17 mouse cellular contexts compared by ENCODE assay signal in the genomic region with DNA sequence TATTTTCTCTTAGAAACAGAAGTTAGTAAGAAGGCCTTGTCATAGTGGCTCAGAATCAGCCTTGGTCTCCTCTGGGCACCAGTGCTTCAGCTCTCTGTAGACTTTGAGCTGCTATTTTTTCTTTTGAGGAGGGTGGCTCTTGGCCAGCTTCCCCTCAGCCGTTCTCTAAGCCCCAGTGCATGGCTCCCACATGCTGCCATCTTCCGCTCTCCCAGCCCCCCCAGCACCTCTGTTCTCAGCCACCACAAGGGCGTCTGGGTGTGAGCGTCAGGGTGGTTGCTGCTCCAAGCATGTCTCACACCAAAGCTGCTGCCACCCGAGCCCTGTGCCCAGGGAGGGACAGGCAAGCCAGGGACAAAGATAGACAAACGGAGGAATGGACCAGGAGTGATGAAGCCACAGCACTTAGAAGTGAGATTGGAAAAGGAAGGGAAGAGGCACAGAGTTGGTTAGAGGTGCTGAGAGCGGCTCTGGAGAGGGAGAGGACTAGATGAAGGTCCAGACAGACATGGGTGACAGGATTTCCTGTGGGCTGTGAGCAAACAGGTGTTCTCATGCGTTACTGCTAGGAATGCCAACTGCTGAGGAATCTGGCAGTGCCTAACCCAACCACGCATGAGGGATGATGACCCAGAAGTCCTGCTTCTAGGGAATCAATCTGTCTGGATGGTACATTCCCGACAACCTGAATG. TPM values are rescaled to one million over a fixed set of nuclear protein-coding genes. Genes with fewer than 3 reads are reported as not detected.
DNase-seq lines count a peak whose midpoint lies in the region; ATAC-seq and TF ChIP-seq lines count a peak whose summit lies in the region.
"Had no signal": no experiment of that assay in that cellular context is flagged by ENCODE, and none has a peak within 500 bp of the region (broad histone marks: within the 10 kb centered on the region; RNA-seq: fewer than 3 reads in every experiment).

No protein-coding gene starts in this region.

- no peak overlapping the region for H3K9ac ChIP-seq in forebrain, postnatal 0 days
- H3K9ac ChIP-seq in forebrain, embryonic 14.5 days (ENCODE audit: low read length) = no peak overlapping the region
- H3K9ac ChIP-seq: neural tube, embryonic 15.5 days had no signal

- no peak for TF ChIP-seq CTCF in forebrain, postnatal 0 days (IDR thresholded peaks at IDR 0.05; ENCODE audit: low read depth)

- no peaks in the 10 kb centered on the region for H3K36me3 ChIP-seq in forebrain, postnatal 0 days (ENCODE audit: insufficient read depth)
- H3K36me3 ChIP-seq in forebrain, embryonic 14.5 days (ENCODE audit: control insufficient read depth, insufficient read depth, low read length) = no peaks in the 10 kb centered on the region
- H3K36me3 ChIP-seq: embryonic facial prominence, embryonic 10.5 days; neural tube, embryonic 15.5 days had no signal

- peak; percentile 26; the same call in 1 of the 2 replicates for ATAC-seq in forebrain, postnatal 0 days
- ATAC-seq in forebrain, embryonic 14.5 days = no peak
- ATAC-seq in megakaryocyte, adult 5-6 weeks (ENCODE audit: poor library complexity, severe bottlenecking) = no peak

- H3K4me3 ChIP-seq in forebrain, postnatal 0 days (ENCODE audit: low read depth, low read length) = no peak overlapping the region
- H3K4me3 ChIP-seq in forebrain, embryonic 14.5 days (ENCODE audit: low read depth, low read length) = no peak overlapping the region
- H3K4me3 ChIP-seq: embryonic facial prominence, embryonic 10.5 days; hindbrain, embryonic 10.5 days; neural tube, embryonic 15.5 days had no signal

- peak overlapping the region; percentile 42; the same call in 1 of the 2 replicates for H3K27ac ChIP-seq in forebrain, postnatal 0 days (ENCODE audit: low read depth, low read length)
- H3K27ac ChIP-seq in forebrain, embryonic 14.5 days (ENCODE audit: low read depth, low read length) = no peak overlapping the region
- H3K27ac ChIP-seq: embryonic facial prominence, embryonic 10.5 days; hindbrain, embryonic 10.5 days; neural tube, embryonic 15.5 days had no signal

- no peak for DNase-seq in forebrain, postnatal 0 days
- DNase-seq in forebrain, embryonic 14.5 days (ENCODE audit: low spot score) = no peak
- DNase-seq in layer of hippocampus, adult 11-12 months (ENCODE audit: low spot score) = peak; percentile 60
- no peak for DNase-seq in layer of hippocampus, postnatal 36 days
- DNase-seq in left cerebral cortex, postnatal 14 days (ENCODE audit: low spot score in 2 of 2) = peak; percentile 53 to 56
- peak; percentile 40 to 54 for DNase-seq in thymus, postnatal 10 days (ENCODE audit: low spot score in 2 of 2)
- DNase-seq in lung, adult 18-20 months = no peak
- DNase-seq: cerebellum, adult 2 months; kidney, adult 11 months; midbrain, embryonic 14.5 days had no signal

- no peaks in the 10 kb centered on the region for H3K27me3 ChIP-seq in forebrain, postnatal 0 days (ENCODE audit: insufficient read depth, low read length)
- H3K27me3 ChIP-seq in forebrain, embryonic 14.5 days (replicated peaks; ENCODE audit: control insufficient read depth, insufficient read depth, low read length) = no peaks in the 10 kb centered on the region
- H3K27me3 ChIP-seq: neural tube, embryonic 15.5 days had no signal

- H3K9me3 ChIP-seq in forebrain, postnatal 0 days (ENCODE audit: low read length) = no peaks in the 10 kb centered on the region
- no peaks in the 10 kb centered on the region for H3K9me3 ChIP-seq in forebrain, embryonic 14.5 days (replicated peaks; ENCODE audit: control insufficient read depth, low read length)
- H3K9me3 ChIP-seq: embryonic facial prominence, embryonic 10.5 days; hindbrain, embryonic 10.5 days; neural tube, embryonic 15.5 days had no signal

- WGBS in forebrain, postnatal 0 days = 65% methylated on average over 10 of the region's 10 CpGs
- WGBS in forebrain, embryonic 14.5 days = 79% methylated on average over 10 of the region's 10 CpGs

- intact Hi-C loops in left cerebral cortex, postnatal 14 days (cut with DNase I) = no loop called here

- H3K4me2 ChIP-seq in forebrain, postnatal 0 days (ENCODE audit: low read depth) = no peak overlapping the region
- no peak overlapping the region for H3K4me2 ChIP-seq in forebrain, embryonic 14.5 days (ENCODE audit: low read length)
- H3K4me2 ChIP-seq: neural tube, embryonic 15.5 days had no signal

- peaks cover 13% of the 10 kb centered on the region for H3K4me1 ChIP-seq in forebrain, postnatal 0 days (ENCODE audit: insufficient read depth)
- peaks cover 18% of the 10 kb centered on the region for H3K4me1 ChIP-seq in forebrain, embryonic 14.5 days (ENCODE audit: control insufficient read depth, insufficient read depth, low read length)

RNA-seq across cellular contexts. Expression of gene Stard3, which starts 9.1 kb away (rescaled TPM):
- total RNA-seq in forebrain, postnatal 0 days (2014; rRNA removed) = 36.2 and 39.4 TPM in 2 replicates
- polyA plus RNA-seq in forebrain, postnatal 0 days (2015; fragmentation: Nextera tagmentation; extraction: Ambion mirVana) = 31.6 and 32.2 TPM in 2 replicates
- polyA plus RNA-seq in forebrain, embryonic 14.5 days (2014; fragmentation: Nextera tagmentation; extraction: Ambion mirVana) = 43.8 and 46.6 TPM in 2 replicates
- 10 to 100 TPM; 31.3 to 34.5 TPM for total RNA-seq in layer of hippocampus, postnatal 36 days (2021)
- total RNA-seq in left cerebral cortex, postnatal 14 days (2021) = 10 to 100 TPM; 24.9 to 27.2 TPM
- 24.0 and 28.5 TPM in 2 replicates for total RNA-seq in megakaryocyte, adult 5-6 weeks (2015)
- 36.0 and 39.9 TPM in 2 replicates for total RNA-seq in megakaryocyte, adult 5-6 weeks (2017)

RNA-seq across cellular contexts. Expression of gene Tcap, which starts 16.3 kb away (rescaled TPM):
- total RNA-seq in forebrain, postnatal 0 days (2014; rRNA removed) = 0.23 TPM in 1 of 2 replicates, not detected in the other
- polyA plus RNA-seq in forebrain, postnatal 0 days (2015; fragmentation: Nextera tagmentation; extraction: Ambion mirVana) = not detected in 2 replicates
- polyA plus RNA-seq in forebrain, embryonic 14.5 days (2014; fragmentation: Nextera tagmentation; extraction: Ambion mirVana) = 0.23 TPM in 1 of 2 replicates, not detected in the other
- total RNA-seq in layer of hippocampus, postnatal 36 days (2021) = 1 to 10 TPM in 1 of 2 experiments, under 1 TPM in 1; 0.83 to 1.4 TPM
- 10 to 100 TPM in 1 of 2 experiments, 1 to 10 TPM in 1; 8.8 to 13.1 TPM for total RNA-seq in left cerebral cortex, postnatal 14 days (2021)
- total RNA-seq in megakaryocyte, adult 5-6 weeks (2015) = not detected in 2 replicates
- not detected in 2 replicates for total RNA-seq in megakaryocyte, adult 5-6 weeks (2017)
- polyA plus RNA-seq: embryonic facial prominence, embryonic 10.5 days; midbrain, embryonic 14.5 days; testis, adult 2 months had no signal

RNA-seq across cellular contexts. Expression of gene Pnmt, which starts 18.9 kb away (rescaled TPM):
- 1.0 and 1.8 TPM in 2 replicates for total RNA-seq in forebrain, postnatal 0 days (2014; rRNA removed)
- polyA plus RNA-seq in forebrain, postnatal 0 days (2015; fragmentation: Nextera tagmentation; extraction: Ambion mirVana) = 1.7 and 3.5 TPM in 2 replicates
- 0.32 and 0.36 TPM in 2 replicates for polyA plus RNA-seq in forebrain, embryonic 14.5 days (2014; fragmentation: Nextera tagmentation; extraction: Ambion mirVana)
- total RNA-seq in layer of hippocampus, postnatal 36 days (2021) = not detected
- total RNA-seq in left cerebral cortex, postnatal 14 days (2021) = 1 to 10 TPM in 1 of 2 experiments, under 1 TPM in 1; 0.78 to 1.0 TPM
- total RNA-seq in megakaryocyte, adult 5-6 weeks (2015) = not detected in 2 replicates
- total RNA-seq in megakaryocyte, adult 5-6 weeks (2017) = not detected in 2 replicates
- polyA plus RNA-seq: large intestine, adult 2 months; small intestine, adult 2 months had no signal

RNA-seq across cellular contexts. Expression of gene Ppp1r1b, which starts 19.1 kb away (rescaled TPM):
- total RNA-seq in forebrain, postnatal 0 days (2014; rRNA removed) = 19.4 and 32.5 TPM in 2 replicates
- 91.4 and 121 TPM in 2 replicates for polyA plus RNA-seq in forebrain, postnatal 0 days (2015; fragmentation: Nextera tagmentation; extraction: Ambion mirVana)
- polyA plus RNA-seq in forebrain, embryonic 14.5 days (2014; fragmentation: Nextera tagmentation; extraction: Ambion mirVana) = 33.1 and 42.2 TPM in 2 replicates
- 10 to 100 TPM; 48.8 to 50.8 TPM for total RNA-seq in layer of hippocampus, postnatal 36 days (2021)
- 100 to 1,000 TPM; 101 to 133 TPM for total RNA-seq in left cerebral cortex, postnatal 14 days (2021)
- total RNA-seq in megakaryocyte, adult 5-6 weeks (2015) = not detected in 2 replicates
- not detected in 2 replicates for total RNA-seq in megakaryocyte, adult 5-6 weeks (2017)

RNA-seq across cellular contexts. Expression of gene Pgap3, which starts 33.0 kb away (rescaled TPM):
- total RNA-seq in forebrain, postnatal 0 days (2014; rRNA removed) = 10.9 and 11.0 TPM in 2 replicates
- polyA plus RNA-seq in forebrain, postnatal 0 days (2015; fragmentation: Nextera tagmentation; extraction: Ambion mirVana) = 7.1 and 7.6 TPM in 2 replicates
- polyA plus RNA-seq in forebrain, embryonic 14.5 days (2014; fragmentation: Nextera tagmentation; extraction: Ambion mirVana) = 6.1 and 6.9 TPM in 2 replicates
- total RNA-seq in layer of hippocampus, postnatal 36 days (2021) = 1 to 10 TPM; 8.3 to 8.4 TPM
- 10 to 100 TPM; 10.7 to 11.1 TPM for total RNA-seq in left cerebral cortex, postnatal 14 days (2021)
- total RNA-seq in megakaryocyte, adult 5-6 weeks (2015) = 2.1 and 3.3 TPM in 2 replicates
- 2.2 and 2.7 TPM in 2 replicates for total RNA-seq in megakaryocyte, adult 5-6 weeks (2017)

Comparison
In these comparisons a context has a peak if more than half of its experiments do, and no peak if none do; other contexts are left out.
1. DNase-seq: peak in layer of hippocampus, adult 11-12 months (single experiment), left cerebral cortex, postnatal 14 days (2 of 2) and thymus, postnatal 10 days (2 of 2); none in forebrain, postnatal 0 days (single experiment), forebrain, embryonic 14.5 days (single experiment), layer of hippocampus, postnatal 36 days (0 of 2) and lung, adult 18-20 months (0 of 2).